Mouse (Mus musculus): ENCODE measurements at regions not wholly inside any gene's neighbourhood (a gene's known extent, or its start where the extent isn't known, plus 50 kb on each side); places are given as distances from the start of the nearest gene placed in this dataset.
"Not testable (repeated sequence)": the region's sequence is repeated elsewhere in the genome, so short reads cannot be mapped to it uniquely, and the experiment has no call there.

DNA sequence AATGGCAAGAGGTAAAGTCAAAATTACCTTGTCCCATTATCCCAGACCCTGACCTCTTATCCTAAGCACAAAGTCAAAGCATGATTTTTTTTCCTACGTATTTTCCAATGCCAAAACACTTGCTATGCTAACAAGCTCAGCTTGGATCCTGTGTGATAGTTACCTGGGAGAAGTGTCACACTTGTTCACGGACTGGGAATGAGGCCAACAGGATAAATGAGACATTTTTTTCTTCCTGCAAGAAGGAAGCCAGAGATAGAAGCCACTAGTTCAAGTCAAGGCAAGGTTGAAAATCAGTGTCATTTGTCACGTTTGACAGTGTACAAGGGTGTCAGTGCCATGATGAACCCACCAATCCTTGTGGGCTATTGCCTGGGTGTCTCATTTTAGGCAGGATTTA is 189.8 kb upstream of the Tas2r119 start:
- no peak for DNase-seq (ENCODE audit: low spot score in 2 of 2)

GRCm38 (mm10) chr15:31989093-31989492 is 188.0 kb upstream of the Tas2r119 start:
- DNase-seq (ENCODE audit: low spot score in 2 of 2), result no peak

DNA sequence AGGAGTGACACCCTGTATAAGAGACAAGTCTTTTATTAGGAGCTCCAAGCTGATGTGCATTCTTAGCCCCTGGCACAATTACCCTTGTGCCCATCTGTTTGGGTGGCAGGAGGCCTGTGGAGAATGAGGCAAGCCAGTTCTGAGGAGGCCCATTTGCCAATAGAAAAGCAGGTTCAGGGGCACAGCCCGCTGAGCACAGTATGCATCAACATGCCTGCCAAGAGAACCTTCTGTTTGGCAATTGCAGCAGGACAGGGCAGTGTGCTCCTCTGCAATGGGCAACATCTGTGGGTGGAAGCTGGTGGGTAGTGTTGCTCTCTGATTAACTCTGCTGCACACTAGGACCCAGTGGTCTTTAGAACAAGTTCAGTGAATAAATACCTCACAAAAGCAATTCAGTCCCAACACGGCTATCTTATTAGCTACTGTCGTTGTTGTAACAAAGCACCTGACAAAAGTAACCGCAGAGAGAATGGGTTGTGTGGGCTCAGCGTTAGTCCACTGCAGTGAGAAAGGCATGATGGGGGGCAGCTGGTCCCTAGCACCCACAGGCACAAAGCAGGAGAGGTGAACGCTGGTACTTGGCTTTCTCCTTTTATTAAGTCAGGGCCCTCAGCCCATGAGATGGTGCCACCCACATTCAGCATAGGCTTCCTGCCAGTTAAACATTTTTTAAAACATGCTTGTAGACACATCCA is 187.3 kb upstream of the Tas2r119 start:
- no peak for DNase-seq (ENCODE audit: low spot score in 2 of 2)

- DNase-seq (ENCODE audit: low spot score in 2 of 2), result no peak
These were observed 179.1 kb upstream of the Tas2r119 start for GRCm38 (mm10) chr15:31997996-31998395.

- DNase-seq (ENCODE audit: low spot score in 2 of 2), result no peak
These were observed 177.5 kb upstream of the Tas2r119 start for GRCm38 (mm10) chr15:31999553-31999952.

DNA sequence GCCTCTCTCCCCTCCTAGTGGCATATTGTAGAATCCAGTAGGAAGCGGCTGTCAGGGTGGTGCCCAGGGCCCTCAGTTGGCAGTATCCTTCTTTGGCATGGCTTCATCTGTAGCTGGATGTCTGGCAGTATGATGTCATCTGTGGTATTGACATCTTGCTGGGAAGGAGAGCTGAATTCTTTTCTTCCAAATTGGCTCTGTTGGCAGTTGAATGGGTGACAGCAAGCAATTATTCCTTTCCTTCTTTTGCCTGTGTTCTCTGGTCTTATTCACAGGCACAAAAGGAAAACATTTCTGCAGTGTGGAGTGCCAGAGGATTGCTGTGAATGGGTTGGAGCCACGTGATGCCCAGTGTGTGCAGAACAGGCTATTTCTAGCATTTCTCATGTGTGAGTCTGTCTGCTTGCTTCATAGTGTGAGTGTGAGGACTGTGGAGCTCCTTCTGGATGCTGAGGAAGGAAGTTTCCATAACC is 174.1 kb upstream of the Tas2r119 start:
- no peak for DNase-seq (ENCODE audit: low spot score in 2 of 2)

DNA sequence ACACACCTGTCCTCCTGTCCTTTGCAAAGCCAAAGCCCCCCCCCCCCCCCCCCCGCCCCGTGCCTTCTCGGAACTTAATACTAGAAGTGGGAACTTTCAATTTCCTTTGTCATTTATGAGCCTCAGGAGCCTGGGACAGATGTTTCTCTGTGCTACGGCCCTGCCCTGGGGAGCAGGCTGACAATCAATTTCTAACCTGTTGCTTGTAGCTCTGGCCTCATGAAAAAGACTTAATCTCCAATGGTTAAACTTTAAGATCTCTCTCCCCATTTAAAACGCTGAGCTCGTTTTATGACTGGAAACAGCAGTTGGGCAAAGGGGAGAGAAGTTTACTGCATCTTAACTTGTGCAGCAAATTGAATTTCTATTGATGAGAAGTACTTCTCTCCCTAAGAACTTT is 173.6 kb upstream of the Tas2r119 start:
- no peak for DNase-seq (ENCODE audit: low spot score in 2 of 2)

DNA sequence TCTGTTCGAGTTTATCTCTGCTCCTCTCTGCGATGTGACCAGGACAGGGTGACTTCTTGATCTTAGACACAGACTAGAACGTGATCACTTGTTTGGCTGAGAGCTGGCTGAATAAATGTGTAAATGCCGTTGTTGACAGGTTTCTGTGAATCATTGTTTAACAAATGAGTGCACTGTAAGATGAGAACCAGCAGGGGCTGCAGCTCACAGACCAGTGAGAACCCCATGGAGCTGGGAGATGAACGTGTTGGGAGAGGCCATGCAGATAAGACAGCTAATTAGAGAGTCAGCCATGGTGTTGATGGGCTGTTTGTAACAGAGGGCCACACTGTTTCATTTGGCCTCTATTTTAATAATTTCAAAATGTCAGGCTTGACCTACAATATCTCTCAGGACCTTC is 171.1 kb upstream of the Tas2r119 start:
- DNase-seq (ENCODE audit: low spot score in 2 of 2), result no peak

- DNase-seq (ENCODE audit: low spot score in 2 of 2), result peak in 1 of 2 experiments; percentile 20
These were observed 167.3 kb upstream of the Tas2r119 start for GRCm38 (mm10) chr15:32009818-32010217.

DNA sequence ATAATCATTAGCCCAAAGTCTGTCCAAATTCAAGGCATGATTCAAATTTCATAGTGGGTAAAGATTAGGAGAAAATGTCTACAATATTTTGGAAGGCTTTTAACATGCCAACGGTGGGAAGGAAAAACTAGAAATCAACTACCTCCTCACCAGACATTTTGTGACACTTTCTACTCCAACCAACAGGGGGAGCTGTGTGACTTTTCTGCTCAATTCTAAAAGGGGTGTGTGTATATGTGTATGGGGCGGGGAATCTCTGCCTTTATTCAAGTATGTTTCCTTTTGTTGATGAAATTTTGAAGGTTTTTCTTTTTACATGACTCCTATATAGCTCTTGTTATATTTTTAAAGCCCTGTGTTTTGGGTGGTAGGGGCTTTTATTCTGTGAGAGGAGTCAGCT is 165.0 kb upstream of the Tas2r119 start:
- peak in 1 of 2 experiments; percentile 33 for DNase-seq (ENCODE audit: low spot score in 2 of 2)

GRCm38 (mm10) chr15:32012838-32013237 is 164.3 kb upstream of the Tas2r119 start:
- no peak for DNase-seq (ENCODE audit: low spot score in 2 of 2)

- no peak for DNase-seq (ENCODE audit: low spot score in 2 of 2)
These were observed 161.9 kb upstream of the Tas2r119 start for GRCm38 (mm10) chr15:32015169-32015568.

GRCm38 (mm10) chr15:32020323-32021008 is 156.6 kb upstream of the Tas2r119 start:
- DNase-seq (ENCODE audit: low spot score in 2 of 2), result no peak

- DNase-seq (ENCODE audit: low spot score in 2 of 2), result no peak
These were observed 156.0 kb upstream of the Tas2r119 start for GRCm38 (mm10) chr15:32021009-32021602.

GRCm38 (mm10) chr15:32034091-32034490 is 143.0 kb upstream of the Tas2r119 start:
- no peak for DNase-seq (ENCODE audit: low spot score in 2 of 2)

DNA sequence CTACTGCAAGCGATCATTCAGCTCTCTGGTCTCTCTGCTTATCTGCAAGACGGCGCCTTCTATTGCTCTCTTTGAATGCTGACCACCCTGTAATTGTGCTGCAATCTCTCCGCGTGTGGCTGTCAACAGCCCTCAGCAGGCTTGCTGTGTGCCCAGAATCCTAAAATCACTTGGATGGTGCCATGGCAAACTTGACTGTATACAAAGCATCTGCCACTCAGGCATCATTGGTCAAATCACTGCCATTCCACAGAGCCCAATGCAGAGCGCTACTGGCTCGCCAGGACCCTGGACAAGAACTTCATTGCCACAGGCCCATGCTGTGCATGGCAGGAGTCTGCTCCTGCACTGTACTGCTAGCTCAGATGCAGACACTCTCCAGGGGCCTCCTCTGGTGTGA is 142.3 kb upstream of the Tas2r119 start:
- DNase-seq (ENCODE audit: low spot score in 2 of 2), result no peak

DNA sequence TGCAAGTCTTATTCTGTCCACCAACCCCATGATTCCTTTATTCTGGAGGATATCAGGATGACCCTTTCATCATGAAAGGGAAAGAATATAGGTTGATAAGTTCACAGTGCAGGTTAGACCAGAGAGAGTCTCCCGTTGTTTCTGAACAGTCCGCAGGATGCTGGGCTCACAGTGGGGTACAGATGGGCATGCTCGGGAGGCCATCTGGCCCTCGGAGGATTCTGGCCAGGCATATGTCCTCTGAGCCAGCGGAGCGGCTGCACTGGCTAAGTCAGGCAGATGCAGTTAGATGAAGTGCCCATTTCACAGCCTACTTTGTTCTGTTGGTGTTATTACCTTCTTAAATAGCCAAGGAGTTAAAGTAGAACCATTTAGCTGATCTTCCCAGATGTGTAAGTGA is 135.3 kb upstream of the Tas2r119 start:
- no peak for DNase-seq (ENCODE audit: low spot score in 2 of 2)

- DNase-seq (ENCODE audit: low spot score in 2 of 2), result no peak
These were observed 134.9 kb upstream of the Tas2r119 start for GRCm38 (mm10) chr15:32042173-32042572.

DNA sequence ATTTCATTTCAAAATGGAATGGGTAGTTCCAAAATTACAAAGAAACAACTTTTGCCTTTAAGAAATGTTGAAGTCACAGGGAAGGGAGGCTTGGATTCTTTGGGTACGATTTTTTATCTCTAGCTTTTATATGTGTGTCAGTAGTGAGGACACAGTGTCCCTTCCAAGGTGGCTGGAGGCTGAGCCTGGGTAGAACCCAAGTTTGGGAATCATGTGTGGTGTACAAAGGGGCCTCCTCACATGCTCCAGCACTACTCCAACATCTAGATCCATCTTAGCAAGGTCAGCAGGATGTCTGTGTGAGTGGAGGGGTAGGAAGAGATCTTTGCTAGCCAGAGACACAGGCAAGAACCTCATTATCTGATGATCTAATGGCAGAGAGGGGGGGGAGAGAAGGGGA is 134.5 kb upstream of the Tas2r119 start:
- DNase-seq (ENCODE audit: low spot score in 2 of 2), result no peak

DNA sequence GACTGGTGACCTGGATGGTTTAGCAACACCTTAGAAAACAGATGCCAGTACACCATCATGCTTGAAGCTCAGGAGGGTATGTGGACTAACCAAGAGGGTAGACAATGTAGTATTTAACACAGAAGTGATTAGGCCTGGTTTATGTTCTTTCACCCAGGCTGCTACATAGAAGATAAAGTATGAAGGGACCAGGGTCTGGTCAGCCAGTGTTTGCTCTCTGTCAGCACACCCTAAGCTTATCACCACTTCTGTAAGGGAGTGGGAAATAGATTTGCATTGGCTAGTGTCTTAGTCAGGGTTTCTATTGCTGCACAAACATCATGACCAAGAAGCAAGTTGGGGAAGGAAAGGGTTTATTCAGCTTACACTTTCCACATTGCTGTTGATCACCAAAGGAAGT is 133.9 kb upstream of the Tas2r119 start:
- no peak for DNase-seq (ENCODE audit: low spot score in 2 of 2)

DNA sequence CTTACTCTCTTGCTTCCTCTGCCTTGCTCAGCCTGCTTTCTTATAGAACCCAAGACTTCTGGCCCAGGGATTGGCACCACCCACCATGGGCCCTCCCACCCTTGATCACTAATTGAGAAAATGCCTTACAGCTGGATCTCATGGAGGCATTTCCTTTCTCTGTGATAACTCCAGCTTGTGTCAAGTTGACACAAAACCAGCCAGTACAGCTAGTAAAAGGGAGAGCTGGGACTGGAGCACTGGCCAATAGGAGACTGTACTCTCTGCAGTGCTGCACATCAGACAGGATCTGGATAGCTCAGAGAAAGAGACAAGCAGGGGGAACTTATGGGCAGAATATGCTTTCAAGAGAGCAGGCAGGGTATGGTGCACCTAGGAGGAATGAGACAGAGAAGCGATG is 133.4 kb upstream of the Tas2r119 start:
- not testable (repeated sequence) for DNase-seq (ENCODE audit: low spot score in 2 of 2)

GRCm38 (mm10) chr15:32048836-32049235 is 128.3 kb upstream of the Tas2r119 start:
- no peak for DNase-seq (ENCODE audit: low spot score in 2 of 2)

- DNase-seq (ENCODE audit: low spot score in 2 of 2), result no peak
These were observed 115.5 kb upstream of the Tas2r119 start for GRCm38 (mm10) chr15:32061573-32061972.

Data from spleen, postnatal 10 days (tissue).